Mouse (Mus musculus): ENCODE measurements around the gene Thoc7.
"Not testable (repeated sequence)": the region's sequence is repeated elsewhere in the genome, so short reads cannot be mapped to it uniquely, and the experiment has no call there.

The Thoc7 gene

DNA sequence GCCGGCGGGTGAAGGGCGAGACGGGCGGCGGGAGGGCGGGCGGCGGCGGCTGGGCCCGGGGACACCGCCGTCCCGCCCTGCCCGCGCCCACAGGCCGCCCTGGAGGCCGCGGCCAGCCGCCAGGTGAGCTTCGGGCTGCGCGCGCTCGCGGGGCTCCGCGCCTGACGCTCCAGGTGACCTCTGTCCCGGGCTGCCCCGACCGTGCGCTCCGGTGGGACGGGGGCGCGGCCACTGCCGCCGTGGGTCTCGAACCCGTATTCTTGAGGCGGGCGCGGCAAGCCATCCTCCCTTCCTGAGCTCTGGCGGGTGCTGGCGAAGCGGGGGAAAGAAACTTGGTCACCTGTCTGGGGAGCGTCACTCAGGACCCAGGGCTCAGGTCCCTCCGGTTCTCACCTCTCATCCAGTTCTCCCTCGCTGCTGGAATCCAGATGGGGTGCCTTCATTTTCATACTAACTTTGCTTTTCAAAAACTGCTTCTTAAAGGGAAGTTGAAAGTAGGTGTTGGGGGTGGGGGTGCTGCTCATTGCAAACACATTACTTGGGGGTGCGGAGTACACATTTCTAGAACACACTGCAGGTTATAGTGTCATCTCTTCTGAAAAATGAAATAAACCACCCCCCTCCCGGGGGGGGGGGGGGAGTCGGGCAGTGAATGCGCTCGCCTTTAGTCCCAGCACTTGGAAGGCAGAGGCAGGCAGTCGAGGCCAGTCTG lies at the start of gene Thoc7, which contains the start of gene Atxn7:
Gene Thoc7, minus strand, starts transcription at position 452 of the 712 bp plus-strand sequence.
Gene Atxn7, plus strand, starts transcription at position 40 of the 712 bp plus-strand sequence.
- peak; percentile 61 to 69 for DNase-seq

DNA sequence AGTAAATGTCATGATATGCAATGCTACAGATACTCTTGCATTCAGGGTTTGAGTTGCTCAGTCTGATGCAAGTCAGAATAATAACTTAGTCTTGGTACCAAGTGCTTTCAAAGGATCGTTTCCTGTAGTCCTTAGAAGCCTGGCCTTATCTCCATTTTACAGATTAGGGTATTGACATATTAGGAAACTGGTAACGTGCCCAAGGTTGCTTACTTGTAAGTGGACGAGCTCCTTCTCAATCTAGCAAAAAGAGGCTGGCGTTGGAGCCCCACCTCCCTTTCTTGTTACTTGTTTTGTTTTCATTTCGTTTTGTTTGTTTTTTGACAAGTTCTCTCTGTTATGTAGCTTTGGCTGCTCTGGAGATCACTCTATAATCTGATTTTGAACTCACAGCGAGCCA lies 48.1 kb upstream of the Thoc7 start:
- DNase-seq: no peak

DNA sequence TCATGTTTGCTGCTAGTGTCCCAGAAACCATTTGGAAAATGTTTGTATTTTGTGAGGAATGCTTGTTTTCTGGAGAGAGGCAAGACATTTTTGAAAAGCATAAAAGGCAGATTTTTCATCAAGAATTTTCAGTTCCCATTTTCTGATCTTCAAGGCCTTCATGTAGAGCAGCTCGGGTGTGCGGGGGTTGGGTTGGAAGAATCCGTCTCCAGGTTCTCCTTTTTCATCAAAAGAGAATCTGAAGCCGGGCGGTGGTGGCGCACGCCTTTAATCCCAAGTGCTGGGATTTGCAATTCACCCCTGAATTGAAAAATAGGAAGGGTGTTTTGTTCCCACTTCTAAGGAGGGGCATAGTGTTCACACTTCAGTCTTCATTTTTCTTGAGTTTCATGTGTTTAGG lies 41.1 kb upstream of the Thoc7 start:
- DNase-seq: no peak

DNA sequence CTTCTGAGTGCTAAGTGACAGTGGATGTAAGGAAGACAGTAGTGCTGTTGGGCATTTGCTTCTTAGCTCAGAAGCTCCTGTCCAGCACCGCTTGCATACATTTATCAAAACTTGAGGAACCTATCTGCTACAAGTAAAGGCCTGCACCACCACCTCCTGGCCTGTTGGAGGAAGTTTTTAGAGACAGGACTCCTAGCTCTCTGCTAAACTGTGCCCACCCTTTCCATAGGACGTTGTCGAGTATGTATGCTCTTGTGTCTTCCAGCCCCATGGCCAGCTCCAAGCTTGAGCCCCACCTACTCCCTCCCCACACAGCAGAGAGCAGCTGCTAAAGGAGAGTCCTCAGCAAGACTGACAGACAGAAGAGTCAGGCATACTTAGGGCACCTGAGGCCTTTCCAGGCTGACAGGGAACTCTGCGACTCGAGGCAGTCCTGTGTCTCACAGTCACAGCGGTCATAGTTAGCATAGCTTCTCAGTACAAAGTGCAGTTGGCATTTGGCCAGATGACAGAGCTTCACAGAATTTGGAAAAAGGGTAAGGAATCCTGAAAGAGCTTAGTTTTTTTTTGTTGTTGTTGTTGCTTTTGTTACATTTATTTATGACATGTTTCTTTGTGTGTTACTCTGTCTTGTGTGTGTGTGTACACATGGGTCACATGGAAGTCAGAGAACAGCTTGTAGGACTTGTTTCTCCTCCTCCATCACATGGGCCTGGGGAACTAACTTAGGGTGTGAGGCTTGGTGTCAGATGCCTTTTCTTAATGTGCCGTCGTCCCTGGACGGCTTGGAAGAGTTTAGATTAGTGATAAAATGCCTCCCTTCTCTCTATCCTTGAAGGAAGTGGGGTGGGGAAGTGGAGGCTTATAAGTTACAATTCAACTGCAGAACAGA lies 33.8 kb upstream of the Thoc7 start:
- no peak for DNase-seq

DNA sequence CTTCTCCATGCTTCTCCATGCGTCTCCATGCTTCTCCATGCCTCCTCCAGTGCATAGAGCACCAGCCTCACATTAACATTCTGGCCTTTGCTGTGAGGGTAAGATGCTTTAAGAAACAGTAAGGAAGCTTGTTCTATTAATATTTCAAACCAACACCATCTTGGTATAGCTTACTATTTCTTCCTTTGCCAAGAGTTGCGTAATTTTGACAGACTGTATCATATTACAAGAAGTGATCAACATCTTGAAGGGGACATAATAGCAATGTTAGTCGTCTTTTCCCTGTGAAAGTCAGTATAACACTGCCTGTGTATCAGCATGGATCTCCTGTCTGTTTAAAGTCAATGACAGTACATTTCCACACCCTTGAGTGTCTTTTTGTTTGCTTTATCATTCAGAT lies 29.1 kb upstream of the Thoc7 start:
- no peak for DNase-seq

DNA sequence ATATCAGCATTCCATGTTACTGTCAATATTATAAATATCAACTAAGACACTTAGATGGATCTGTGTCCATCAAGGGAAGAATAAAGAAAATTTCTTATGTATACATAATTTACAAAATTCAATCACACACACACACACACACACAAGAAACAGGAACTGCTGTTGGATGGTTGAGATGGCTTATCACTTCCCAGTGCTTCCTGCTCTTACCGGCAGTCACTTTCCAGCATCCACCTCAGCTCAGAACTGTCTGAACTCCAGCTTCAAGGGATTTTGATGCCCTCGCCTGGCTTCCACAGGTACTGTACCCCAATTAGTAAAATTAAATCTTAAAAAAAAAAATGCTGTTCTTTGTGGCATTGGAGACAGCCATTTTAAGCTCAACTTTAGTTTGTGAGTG lies 26.7 kb upstream of the Thoc7 start:
- no peak for DNase-seq

DNA sequence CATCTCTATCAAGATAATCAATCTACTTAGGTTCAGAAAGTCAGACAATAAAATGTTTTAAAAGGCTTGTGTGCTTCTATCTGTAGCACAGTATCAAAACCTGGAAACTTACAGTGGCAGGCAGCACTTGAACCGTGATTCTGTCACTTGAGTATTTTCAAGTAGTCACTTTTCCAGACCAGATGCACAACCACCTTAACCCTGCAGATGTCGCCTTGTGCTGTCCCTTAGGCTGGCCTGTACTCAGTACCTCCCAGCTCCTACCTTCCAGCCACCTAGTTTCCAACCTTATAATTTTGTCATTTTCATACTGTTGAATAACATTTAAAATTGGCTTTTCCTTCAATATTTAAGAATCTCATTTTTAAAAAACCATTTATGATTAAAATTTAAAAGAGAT lies 20.5 kb upstream of the Thoc7 start:
- DNase-seq: no peak

DNA sequence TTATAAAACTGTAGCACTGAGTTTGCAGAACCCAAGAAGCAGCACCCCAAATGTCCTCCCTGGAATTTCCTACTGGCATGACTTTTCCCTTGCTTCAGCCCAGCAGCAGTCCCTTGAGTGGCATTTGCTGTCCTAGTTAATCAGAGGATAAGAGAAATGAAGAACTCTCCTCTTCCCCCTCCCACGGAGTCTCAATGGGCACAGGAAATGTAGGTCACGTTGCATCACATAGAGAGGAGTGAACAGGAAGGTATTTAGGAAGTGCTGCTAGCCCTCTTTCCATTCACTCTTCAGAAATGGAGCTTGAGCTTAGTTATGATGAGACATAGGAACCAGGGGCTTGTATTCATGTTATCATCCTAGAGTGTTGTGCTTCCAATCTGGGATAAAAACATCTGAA lies 19.6 kb upstream of the Thoc7 start:
- DNase-seq: no peak

DNA sequence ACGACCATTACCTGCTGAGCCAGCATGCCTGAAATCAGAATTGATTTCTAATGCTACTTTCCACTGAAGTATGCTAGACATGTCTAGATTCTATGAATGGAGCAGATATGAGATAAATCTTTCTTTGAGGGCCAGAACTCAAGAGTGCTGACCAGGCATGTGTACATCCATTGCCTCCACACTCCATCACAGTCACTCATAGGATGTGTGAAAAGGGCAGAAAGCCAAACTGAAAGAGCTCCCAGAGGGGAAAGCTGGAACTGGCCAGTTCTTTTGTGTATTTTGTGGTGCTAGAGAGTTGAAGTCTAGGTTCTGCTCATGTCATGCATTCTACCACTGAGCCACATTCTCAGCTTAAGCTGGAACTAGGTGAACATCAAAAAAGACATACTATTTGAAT lies 15.8 kb upstream of the Thoc7 start:
- DNase-seq: no peak

DNA sequence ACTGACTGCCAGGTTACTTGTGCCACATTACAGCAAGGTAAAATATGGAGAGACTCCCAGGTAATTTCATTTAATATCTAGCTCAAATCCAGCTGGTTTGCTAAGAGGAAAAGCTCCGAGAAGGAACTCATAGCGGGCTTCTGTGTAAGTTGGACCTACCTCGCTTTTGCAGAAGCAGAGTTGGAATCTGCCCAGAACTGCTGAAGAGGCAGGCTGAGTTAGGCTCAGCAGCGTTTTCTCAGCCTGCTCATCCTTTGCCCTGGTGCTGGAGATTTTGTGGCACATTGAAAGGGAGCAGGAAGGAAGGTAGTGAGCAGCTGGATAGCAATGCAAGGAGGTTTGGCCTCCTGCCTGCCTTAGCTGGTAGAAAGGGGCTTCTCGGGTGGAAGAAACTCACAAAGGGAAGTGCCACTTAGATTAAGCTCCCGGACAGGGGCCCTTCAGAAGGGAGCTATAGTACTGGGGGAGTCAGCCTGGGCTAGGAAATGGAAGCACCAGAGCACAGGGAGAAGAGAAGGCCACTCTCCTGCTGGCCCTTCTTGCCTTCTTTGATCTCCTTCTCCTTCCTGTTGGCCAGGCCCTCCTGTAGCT lies 10.1 kb upstream of the Thoc7 start:
- DNase-seq: no peak

DNA sequence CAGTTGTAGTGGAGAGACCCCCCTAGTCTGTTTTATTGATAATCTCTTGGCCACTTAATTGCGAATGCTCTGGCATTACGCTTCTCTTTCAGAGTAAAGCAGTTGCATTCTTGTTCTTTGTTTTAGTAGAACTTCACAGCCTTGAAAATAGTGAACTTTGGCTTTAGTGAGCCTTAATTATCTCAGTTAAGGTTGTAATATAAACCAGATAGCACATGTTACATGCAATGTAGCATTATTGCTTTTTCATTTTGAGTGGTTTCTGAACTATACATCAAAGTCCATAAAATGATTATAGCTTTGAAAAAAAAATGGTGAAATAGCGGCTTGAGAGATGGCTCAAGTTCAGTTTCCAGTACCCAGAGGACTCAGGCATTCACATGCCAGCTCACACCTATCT lies 8.9 kb upstream of the Thoc7 start:
- no peak for DNase-seq

DNA sequence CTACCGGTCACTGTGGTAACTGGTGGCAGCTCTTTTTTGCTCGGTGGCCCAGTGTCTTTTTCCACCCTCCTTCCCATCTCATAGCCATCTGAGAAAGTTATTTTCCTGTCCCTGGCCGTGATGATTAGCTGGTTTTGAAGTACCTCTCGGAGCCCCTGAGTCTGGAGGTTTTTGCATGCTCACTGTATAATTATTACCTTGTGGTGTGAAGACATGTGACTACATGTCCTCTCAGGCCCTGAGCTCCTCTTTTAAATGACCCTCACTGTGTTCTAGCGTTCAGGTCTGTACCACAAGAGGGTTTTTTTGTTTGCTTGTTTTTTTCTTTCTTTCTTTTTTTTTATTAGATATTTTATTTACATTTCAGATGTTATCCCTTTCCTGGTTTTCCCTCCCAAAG lies 6.8 kb upstream of the Thoc7 start:
- DNase-seq: no peak

DNA sequence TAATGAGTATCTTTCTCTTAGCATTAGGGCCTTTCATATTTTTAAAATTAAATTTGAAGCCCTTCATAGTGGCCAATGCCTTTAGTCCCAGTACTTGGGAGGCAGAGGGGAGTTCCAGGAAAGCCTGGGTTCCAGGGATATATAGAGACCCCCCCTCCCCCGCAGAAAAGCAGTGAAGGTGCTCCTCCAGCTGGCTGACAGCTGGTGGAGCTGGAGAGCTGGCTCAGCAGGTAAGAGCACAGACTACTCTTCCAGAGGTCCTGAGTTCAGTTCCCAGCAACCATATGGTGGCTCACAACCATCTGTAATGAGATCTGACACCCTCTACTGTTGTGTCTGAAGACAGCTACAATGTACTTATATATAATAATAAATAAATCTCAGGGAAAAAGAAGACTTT lies 6.0 kb upstream of the Thoc7 start:
- DNase-seq: no peak

DNA sequence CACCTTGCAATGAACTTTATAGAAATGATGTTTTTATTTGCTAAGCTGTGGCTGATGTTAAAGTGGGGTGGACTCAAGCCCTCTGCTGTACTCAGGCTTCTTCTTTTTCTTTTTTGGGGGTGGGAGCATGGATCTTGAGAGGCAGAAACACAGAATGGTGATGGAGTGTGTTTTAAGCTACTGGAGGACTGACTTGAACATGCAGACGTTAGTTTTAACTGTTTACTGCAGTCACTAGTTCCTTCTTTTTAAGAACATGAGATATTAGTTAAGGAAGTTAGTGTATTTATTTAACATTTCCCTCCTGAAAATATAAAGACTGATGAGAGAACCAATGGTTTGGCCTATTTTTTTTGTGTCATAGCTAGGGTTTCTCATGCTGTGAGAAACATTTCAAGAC lies 1.9 kb upstream of the Thoc7 start:
- DNase-seq: no peak

DNA sequence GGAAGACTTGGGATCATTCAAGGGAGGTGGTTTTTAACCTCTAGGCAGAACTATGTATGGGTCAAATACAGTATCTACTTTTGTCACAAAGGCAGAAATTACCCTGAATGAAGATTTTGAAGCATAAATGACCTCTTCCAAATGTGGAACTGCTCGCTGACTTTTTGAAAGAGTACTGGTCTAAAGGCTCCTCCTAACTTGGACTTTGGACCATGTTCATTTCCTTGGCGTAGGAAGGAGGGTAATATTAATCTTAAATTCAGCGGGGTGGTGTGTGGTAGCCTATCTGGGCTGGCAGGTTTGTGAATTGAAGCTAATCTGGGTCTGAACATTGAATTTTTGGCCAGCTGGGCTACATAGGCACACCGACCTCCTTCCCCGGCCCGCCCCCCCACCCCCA lies 824 bp upstream of the Thoc7 start:
- DNase-seq: no peak

DNA sequence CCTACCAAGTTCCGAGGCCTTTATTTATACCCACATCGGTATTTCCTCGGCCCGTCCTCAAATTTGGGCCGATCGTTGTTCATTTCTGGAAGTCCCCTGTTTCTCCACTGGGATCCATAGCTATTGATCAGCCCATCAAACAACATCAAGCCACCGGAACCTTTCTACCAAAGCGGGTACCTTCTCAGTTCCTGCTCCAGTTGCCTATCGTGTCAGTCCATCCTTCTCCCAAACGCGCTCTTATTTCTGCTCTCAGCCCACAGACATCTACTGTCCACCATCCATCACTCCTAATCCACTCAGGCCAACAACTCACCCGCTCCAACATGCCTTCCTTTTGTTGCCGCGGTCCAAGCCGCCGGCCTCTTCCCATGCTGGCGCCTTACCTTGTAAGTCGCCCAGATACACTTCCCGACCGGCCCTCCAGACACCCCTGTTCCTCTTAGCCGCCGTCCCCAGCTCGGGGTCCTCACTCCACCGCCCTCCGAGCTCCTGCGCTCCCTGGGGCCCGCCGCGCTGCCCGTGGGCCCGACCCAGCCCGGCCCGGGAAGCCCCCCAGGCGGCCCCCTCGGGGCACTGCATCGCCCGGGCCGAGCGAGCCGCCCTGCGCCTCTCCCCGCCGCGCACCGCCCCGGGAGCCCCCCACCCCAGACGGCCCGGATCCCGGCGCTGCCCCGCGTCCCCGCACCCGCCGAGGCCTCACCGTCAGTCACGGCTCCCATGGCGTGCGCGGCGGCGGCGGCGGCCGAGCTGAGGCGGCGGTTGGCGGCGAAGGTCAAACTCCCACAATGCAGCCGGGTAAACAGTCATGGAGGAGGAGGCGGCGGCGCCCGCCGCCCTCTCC lies 948 bp downstream of the Thoc7 start:
- DNase-seq: peak; percentile 69 to 72

DNA sequence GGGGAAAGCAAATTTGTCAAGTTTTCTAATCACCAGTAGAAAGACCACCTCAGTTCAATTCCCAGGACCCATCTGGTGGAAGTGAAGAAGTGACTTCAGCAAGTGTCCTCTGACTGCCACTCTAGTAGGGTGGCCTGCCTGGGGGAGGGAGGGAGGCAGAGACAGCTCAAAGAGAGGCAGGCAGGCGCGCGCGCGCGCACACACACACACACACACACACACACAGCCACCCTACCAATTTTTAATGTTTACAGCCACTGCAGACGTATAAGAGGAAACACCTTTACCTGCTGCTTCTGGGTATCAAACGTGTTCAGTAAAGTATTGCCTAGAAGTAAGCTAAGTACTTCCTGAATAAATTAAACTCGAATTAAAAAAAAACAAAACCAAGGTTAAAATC lies 1.6 kb downstream of the Thoc7 start:
- DNase-seq: peak; percentile 52 to 55

DNA sequence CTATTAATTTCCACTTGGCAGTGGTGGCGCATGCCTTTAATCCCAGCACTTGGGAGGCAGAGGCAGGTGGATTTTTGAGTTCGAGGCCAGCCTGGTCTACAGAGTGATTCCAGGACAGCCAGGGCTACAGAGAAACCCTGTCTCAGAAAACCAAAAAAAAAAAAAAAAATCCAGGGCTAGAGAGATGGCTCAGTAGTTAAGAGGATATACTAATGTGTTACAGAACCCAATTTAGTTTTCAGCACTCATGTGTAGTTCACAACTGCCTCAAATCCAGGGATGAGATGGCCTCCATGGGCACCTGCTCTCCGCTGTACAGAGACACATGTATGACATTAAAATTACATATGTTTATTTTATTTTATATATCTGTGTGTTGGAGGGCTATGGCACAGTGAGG lies 9.5 kb downstream of the Thoc7 start:
- not testable (repeated sequence) for DNase-seq

DNA sequence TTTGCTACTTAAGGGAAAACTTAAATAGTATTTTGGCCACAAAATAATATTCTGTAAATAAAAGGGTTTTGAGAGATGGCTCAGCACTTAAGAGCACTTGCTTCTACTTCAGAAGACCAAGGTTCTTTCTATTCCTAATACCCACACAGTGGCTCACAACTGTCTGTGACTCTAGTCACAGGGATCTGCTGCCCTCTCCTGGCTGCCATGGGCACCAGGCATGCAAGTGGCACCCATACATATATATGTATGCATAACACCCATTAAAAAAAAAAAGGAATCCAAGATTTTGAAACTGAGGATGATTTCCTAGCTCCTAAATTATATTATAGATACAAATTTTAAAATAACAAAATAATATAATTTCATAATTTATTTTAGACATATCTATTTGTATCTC lies 11.3 kb downstream of the Thoc7 start:
- peak; percentile 55 to 62 for DNase-seq

DNA sequence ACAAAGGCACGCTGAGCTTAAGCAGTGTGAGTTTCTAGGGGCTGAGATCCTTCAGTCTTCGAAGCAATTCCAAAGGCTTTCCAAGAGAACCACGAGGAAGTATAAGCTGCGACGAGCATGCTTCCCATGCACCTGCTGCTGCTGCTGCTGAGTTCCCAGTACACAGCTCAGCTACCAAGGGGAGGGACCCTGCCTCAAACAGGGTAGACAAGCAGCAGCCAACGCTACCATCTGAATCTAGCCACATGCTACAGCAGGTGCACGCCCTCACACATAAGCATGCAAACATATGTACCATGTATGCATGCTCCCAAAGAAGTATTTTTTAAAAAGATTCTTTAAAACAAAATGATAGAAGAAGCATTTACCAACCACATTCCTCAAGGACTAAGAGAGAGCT lies 13.3 kb downstream of the Thoc7 start:
- DNase-seq: no peak

DNA sequence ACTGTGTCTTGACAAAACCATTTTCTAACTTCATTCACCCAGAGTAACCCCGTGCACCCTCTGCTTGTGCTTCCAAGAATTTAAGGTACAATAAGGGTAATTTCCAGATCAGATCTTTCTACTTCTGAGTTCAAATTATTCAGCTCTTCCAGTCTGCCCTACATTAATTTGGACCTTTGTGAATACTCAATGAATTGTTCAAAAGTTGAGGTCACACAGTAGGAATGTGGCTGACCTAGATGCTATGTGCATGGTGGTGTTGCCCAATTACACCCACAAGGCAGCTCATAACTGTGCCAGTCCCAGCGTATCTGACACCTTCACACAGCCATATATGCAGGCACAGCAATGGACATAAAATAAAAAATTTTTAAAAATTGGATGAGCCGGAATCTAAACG lies 17.0 kb downstream of the Thoc7 start:
- DNase-seq: no peak

DNA sequence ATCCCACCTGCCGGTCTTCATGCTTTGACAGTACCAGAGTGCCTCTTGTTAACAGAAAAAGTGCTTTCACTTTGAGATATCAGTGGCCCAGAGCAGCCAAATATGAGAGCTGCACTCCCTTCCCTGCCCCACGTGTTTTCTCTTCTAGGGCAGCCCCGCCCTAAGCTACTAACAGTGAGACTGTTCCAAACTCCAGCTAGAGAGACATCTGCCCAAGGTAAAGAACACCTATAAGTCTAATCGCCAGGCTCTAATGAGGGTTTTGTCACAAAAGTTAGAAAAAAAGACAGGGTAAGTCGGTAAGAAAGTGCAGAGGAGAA lies 27.6 kb downstream of the Thoc7 start:
- DNase-seq: no peak

All from B cell, adult 2 months (primary cell).